Mouse (Mus musculus): Measurements from ENCODE around the gene Krt72. TPM values are rescaled to one million over a fixed set of nuclear protein-coding genes. Genes with fewer than 3 reads are reported as not detected.
A peak's percentile ranks its signal among the peaks of the same experiment; 100 is the strongest.

Gene Krt72
- not detected in 2 replicates for polyA plus RNA-seq (2014; fragmentation: Nextera tagmentation; extraction: Ambion mirVana)

GRCm38 (mm10) chr15:101786360-101786759 is at the start of gene Krt72:
Gene Krt72, minus strand, starts transcription at chr15:101786460.
- ATAC-seq (ENCODE audit: insufficient read depth, low FRiP score, low TSS enrichment) (no peak), DNase-seq (ENCODE audit: low spot score) (no peak)
- H3K36me3 ChIP-seq (ENCODE audit: control insufficient read depth, insufficient read depth, low read length) = no peaks in the 10 kb centered on the region
- no peak within 1 kb of the TSS for H3K9ac ChIP-seq (ENCODE audit: low read length)
- no peaks in the 10 kb centered on the region for H3K27me3 ChIP-seq (ENCODE audit: control insufficient read depth, insufficient read depth, low read length)
- no peak within 1 kb of the TSS for H3K4me3 ChIP-seq (ENCODE audit: low read depth, low read length)
- H3K4me2 ChIP-seq (ENCODE audit: low read depth) = no peak within 1 kb of the TSS
- H3K27ac ChIP-seq (ENCODE audit: low read depth, low read length) = no peak within 1 kb of the TSS
- no peaks in the 10 kb centered on the region for H3K9me3 ChIP-seq (ENCODE audit: control insufficient read depth, low read length)
- 90% methylated on average over 18 of the region's 18 CpGs for WGBS
- H3K4me1 ChIP-seq (ENCODE audit: control insufficient read depth, insufficient read depth, low read length) = no peaks in the 10 kb centered on the region

DNA sequence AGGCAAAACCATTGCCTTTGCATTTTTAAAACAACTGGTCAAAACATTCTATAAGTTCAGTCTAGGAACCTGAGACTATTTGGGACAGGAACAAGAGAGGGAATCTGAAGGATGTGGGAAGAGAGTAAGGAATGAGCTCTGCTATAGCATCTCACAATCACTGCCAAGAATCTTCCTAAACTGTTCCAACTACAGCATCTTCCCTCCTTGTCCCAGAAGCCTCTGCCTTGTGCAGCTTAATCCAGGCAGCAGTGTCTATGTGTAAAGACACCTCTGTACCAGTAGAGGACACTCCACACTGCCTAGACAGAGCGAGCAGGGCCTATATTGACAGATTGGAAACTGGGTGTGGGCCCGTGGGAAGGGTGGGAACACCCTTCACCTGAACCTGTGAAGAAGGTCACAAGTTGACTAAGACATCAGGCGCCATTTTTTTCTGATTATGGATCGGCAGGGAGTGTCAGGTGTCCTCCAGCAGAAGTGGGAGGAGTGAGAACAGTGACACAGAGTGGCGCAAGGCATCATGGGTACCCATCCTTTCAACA is 48.6 kb upstream of the Krt72 start:
- Histone ChIP-seq H3K27me3 (ENCODE audit: control insufficient read depth, insufficient read depth, low read length) (no peaks in the 10 kb centered on the region), H3K27ac (ENCODE audit: low read depth, low read length) (no peak overlapping the region), H3K4me1 (ENCODE audit: control insufficient read depth, insufficient read depth, low read length) (no peaks in the 10 kb centered on the region), H3K9me3 (ENCODE audit: control insufficient read depth, low read length) (no peaks in the 10 kb centered on the region), H3K36me3 (ENCODE audit: control insufficient read depth, insufficient read depth, low read length) (no peaks in the 10 kb centered on the region), H3K4me2 (ENCODE audit: low read depth) (no peak overlapping the region), H3K4me3 (ENCODE audit: low read depth, low read length) (no peak overlapping the region), H3K9ac (ENCODE audit: low read length) (no peak overlapping the region)
- 73% methylated on average over 5 of the region's 5 CpGs for WGBS
- no peak for DNase-seq (ENCODE audit: low spot score)
- ATAC-seq (ENCODE audit: insufficient read depth, low FRiP score, low TSS enrichment) = no peak

DNA sequence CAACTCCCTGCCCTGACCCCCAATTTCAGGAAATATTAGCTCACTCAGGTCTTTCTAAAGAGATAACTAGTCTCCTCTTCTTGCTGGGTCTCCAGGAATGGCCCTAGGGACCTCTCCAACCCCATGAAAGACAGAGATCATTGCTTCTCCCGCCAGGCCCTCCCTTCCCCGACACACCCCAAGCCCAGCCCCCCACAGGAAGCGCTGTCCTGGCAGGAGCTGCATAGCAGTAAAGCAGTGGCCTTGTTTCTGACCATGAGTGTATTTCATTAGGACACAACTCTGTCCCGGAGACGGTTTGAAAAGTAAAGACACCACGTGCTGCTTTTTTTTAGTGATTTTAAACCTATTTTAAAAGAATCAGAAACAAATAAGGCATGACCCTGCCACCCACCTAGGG is 46.9 kb upstream of the Krt72 start:
- Histone ChIP-seq H3K4me3 (ENCODE audit: low read depth, low read length) (no peak overlapping the region), H3K9me3 (ENCODE audit: control insufficient read depth, low read length) (no peaks in the 10 kb centered on the region), H3K9ac (ENCODE audit: low read length) (no peak overlapping the region), H3K27me3 (ENCODE audit: control insufficient read depth, insufficient read depth, low read length) (no peaks in the 10 kb centered on the region), H3K27ac (ENCODE audit: low read depth, low read length) (no peak overlapping the region), H3K36me3 (ENCODE audit: control insufficient read depth, insufficient read depth, low read length) (no peaks in the 10 kb centered on the region), H3K4me1 (ENCODE audit: control insufficient read depth, insufficient read depth, low read length) (no peaks in the 10 kb centered on the region), H3K4me2 (ENCODE audit: low read depth) (no peak overlapping the region)
- ATAC-seq (ENCODE audit: insufficient read depth, low FRiP score, low TSS enrichment) (no peak), DNase-seq (ENCODE audit: low spot score) (no peak)
- 47% methylated on average over 6 of the region's 6 CpGs for WGBS

DNA sequence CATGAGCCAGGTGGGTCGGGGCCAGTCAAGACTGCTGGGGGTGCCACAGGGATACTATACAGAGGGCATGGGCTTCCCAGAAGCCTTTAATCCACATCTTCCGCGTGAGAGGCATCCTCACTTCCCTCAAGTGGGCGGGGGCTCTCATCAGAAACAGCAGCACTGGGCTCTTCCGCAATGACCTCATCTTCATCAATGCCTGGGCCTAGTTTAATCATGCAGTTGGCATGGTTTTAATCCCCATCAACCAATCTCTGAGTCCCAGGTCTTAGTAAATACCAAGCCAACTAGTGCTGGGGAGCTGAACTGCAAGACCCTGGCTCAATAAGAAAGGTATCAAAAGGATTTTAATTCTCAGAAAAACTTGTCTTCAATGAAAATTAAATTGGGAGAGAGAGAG is 43.2 kb upstream of the Krt72 start:
- Histone ChIP-seq H3K9ac (ENCODE audit: low read length) (no peak overlapping the region), H3K27ac (ENCODE audit: low read depth, low read length) (no peak overlapping the region), H3K4me3 (ENCODE audit: low read depth, low read length) (no peak overlapping the region), H3K4me1 (ENCODE audit: control insufficient read depth, insufficient read depth, low read length) (no peaks in the 10 kb centered on the region), H3K36me3 (ENCODE audit: control insufficient read depth, insufficient read depth, low read length) (no peaks in the 10 kb centered on the region), H3K9me3 (ENCODE audit: control insufficient read depth, low read length) (no peaks in the 10 kb centered on the region), H3K4me2 (ENCODE audit: low read depth) (no peak overlapping the region), H3K27me3 (ENCODE audit: control insufficient read depth, insufficient read depth, low read length) (no peaks in the 10 kb centered on the region)
- ATAC-seq (ENCODE audit: insufficient read depth, low FRiP score, low TSS enrichment) (no peak), DNase-seq (ENCODE audit: low spot score) (no peak)
- 77% methylated on average over 5 of the region's 5 CpGs for WGBS

DNA sequence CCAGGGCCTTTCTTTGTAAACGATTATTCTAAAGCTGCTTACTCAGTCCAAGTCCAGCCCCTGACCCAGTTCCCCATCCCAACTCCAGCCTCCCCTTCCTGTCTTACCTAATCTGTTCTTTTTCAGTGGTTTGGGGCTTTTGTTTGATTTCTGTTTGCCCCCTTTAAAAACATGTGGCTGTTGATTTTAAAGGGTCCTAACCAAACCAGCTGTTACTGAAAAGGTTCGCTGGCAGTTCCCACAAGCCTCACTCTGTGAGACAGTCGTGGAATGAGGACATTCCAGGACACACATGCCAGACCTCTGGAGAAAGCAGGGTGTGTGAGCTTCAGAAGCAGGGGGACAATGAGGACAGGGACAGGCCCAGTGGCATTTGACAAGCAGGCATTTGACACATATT is 35.5 kb upstream of the Krt72 start:
- no peaks in the 10 kb centered on the region for H3K27me3 ChIP-seq (ENCODE audit: control insufficient read depth, insufficient read depth, low read length)
- H3K4me3 ChIP-seq (ENCODE audit: low read depth, low read length) = no peak overlapping the region
- ATAC-seq (ENCODE audit: insufficient read depth, low FRiP score, low TSS enrichment) (no peak), DNase-seq (ENCODE audit: low spot score) (no peak)
- no peaks in the 10 kb centered on the region for H3K36me3 ChIP-seq (ENCODE audit: control insufficient read depth, insufficient read depth, low read length)
- H3K4me1 ChIP-seq (ENCODE audit: control insufficient read depth, insufficient read depth, low read length) = no peaks in the 10 kb centered on the region
- no peak overlapping the region for H3K9ac ChIP-seq (ENCODE audit: low read length)
- H3K9me3 ChIP-seq (ENCODE audit: control insufficient read depth, low read length) = no peaks in the 10 kb centered on the region
- no peak overlapping the region for H3K27ac ChIP-seq (ENCODE audit: low read depth, low read length)
- H3K4me2 ChIP-seq (ENCODE audit: low read depth) = no peak overlapping the region
- 46% methylated on average over 3 of the region's 3 CpGs for WGBS

- ATAC-seq (ENCODE audit: insufficient read depth, low FRiP score, low TSS enrichment) (no peak), DNase-seq (ENCODE audit: low spot score) (no peak)
- no peak within 1 kb of the TSS for H3K4me2 ChIP-seq (ENCODE audit: low read depth)
- no peaks in the 10 kb centered on the region for H3K36me3 ChIP-seq (ENCODE audit: control insufficient read depth, insufficient read depth, low read length)
- no peak within 1 kb of the TSS for H3K27ac ChIP-seq (ENCODE audit: low read depth, low read length)
- no peaks in the 10 kb centered on the region for H3K9me3 ChIP-seq (ENCODE audit: control insufficient read depth, low read length)
- no peaks in the 10 kb centered on the region for H3K27me3 ChIP-seq (ENCODE audit: control insufficient read depth, insufficient read depth, low read length)
- no peaks in the 10 kb centered on the region for H3K4me1 ChIP-seq (ENCODE audit: control insufficient read depth, insufficient read depth, low read length)
- 88% methylated on average over 16 of the region's 16 CpGs for WGBS
- H3K9ac ChIP-seq (ENCODE audit: low read length) = no peak within 1 kb of the TSS
- H3K4me3 ChIP-seq (ENCODE audit: low read depth, low read length) = no peak within 1 kb of the TSS
These were observed 31.6 kb upstream of the Krt72 start, which contains the start of gene Krt2 for GRCm38 (mm10) chr15:101817875-101818274. Gene Krt2, minus strand, starts transcription at chr15:101818169.

GRCm38 (mm10) chr15:101803052-101803822 is 17.0 kb upstream of the Krt72 start:
- H3K9me3 ChIP-seq (ENCODE audit: control insufficient read depth, low read length) = no peaks in the 10 kb centered on the region
- H3K4me1 ChIP-seq (ENCODE audit: control insufficient read depth, insufficient read depth, low read length) = no peaks in the 10 kb centered on the region
- H3K9ac ChIP-seq (ENCODE audit: low read length) = no peak overlapping the region
- no peaks in the 10 kb centered on the region for H3K36me3 ChIP-seq (ENCODE audit: control insufficient read depth, insufficient read depth, low read length)
- WGBS = 79% methylated on average over 11 of the region's 11 CpGs
- H3K4me3 ChIP-seq (ENCODE audit: low read depth, low read length) = no peak overlapping the region
- no peaks in the 10 kb centered on the region for H3K27me3 ChIP-seq (ENCODE audit: control insufficient read depth, insufficient read depth, low read length)
- H3K27ac ChIP-seq (ENCODE audit: low read depth, low read length) = no peak overlapping the region
- no peak overlapping the region for H3K4me2 ChIP-seq (ENCODE audit: low read depth)
- ATAC-seq (ENCODE audit: insufficient read depth, low FRiP score, low TSS enrichment) (0 out of 2 replicates have a peak, but pooled peaks have one; percentile 38), DNase-seq (ENCODE audit: low spot score) (no peak)

GRCm38 (mm10) chr15:101802296-101802835 is 16.1 kb upstream of the Krt72 start, which contains the start of gene Krt73:
Gene Krt73, minus strand, starts transcription at chr15:101802346.
- H3K27me3 ChIP-seq (ENCODE audit: control insufficient read depth, insufficient read depth, low read length) = no peaks in the 10 kb centered on the region
- H3K4me3 ChIP-seq (ENCODE audit: low read depth, low read length) = no peak within 1 kb of the TSS
- WGBS = 81% methylated on average over 6 of the region's 6 CpGs
- DNase-seq (ENCODE audit: low spot score) = no peak
- H3K9me3 ChIP-seq (ENCODE audit: control insufficient read depth, low read length) = no peaks in the 10 kb centered on the region
- no peaks in the 10 kb centered on the region for H3K4me1 ChIP-seq (ENCODE audit: control insufficient read depth, insufficient read depth, low read length)
- no peaks in the 10 kb centered on the region for H3K36me3 ChIP-seq (ENCODE audit: control insufficient read depth, insufficient read depth, low read length)
- no peak within 1 kb of the TSS for H3K9ac ChIP-seq (ENCODE audit: low read length)
- ATAC-seq (ENCODE audit: insufficient read depth, low FRiP score, low TSS enrichment) = no peak
- no peak within 1 kb of the TSS for H3K4me2 ChIP-seq (ENCODE audit: low read depth)
- no peak within 1 kb of the TSS for H3K27ac ChIP-seq (ENCODE audit: low read depth, low read length)

- no peak for DNase-seq (ENCODE audit: low spot score)
These were observed 4.6 kb upstream of the Krt72 start for GRCm38 (mm10) chr15:101790867-101791266.

More at GRCm38 (mm10) chr15:101790867-101791266, 4.6 kb upstream of the Krt72 start:
- Histone ChIP-seq H3K4me2 (ENCODE audit: low read depth) (no peak overlapping the region), H3K4me3 (ENCODE audit: low read depth, low read length) (no peak overlapping the region), H3K9ac (ENCODE audit: low read length) (no peak overlapping the region), H3K36me3 (ENCODE audit: control insufficient read depth, insufficient read depth, low read length) (no peaks in the 10 kb centered on the region), H3K27ac (ENCODE audit: low read depth, low read length) (no peak overlapping the region), H3K27me3 (ENCODE audit: control insufficient read depth, insufficient read depth, low read length) (no peaks in the 10 kb centered on the region), H3K9me3 (ENCODE audit: control insufficient read depth, low read length) (no peaks in the 10 kb centered on the region), H3K4me1 (ENCODE audit: control insufficient read depth, insufficient read depth, low read length) (no peaks in the 10 kb centered on the region)
- no peak for ATAC-seq (ENCODE audit: insufficient read depth, low FRiP score, low TSS enrichment)
- 34% methylated on average over 3 of the region's 3 CpGs for WGBS
